Mouse (Mus musculus): ENCODE results near the gene Hectd4. TPM values are rescaled to one million over a fixed set of nuclear protein-coding genes. Genes with fewer than 3 reads are reported as not detected.

Hectd4 gene
- total and polyA plus RNA-seq, 3 experiments = 2.1 to 7.8 (median 6.0) TPM

GRCm38 (mm10) chr5:121220732-121221301 lies 798 bp downstream of the Hectd4 start:
- Histone ChIP-seq H3K4me1 (ENCODE audit: control insufficient read depth in 1 of 2, insufficient read depth in 2 of 2) (peaks cover 4 to 37% of the 10 kb centered on the region in 2 experiments), H3K27me3 (replicated peaks) (no peaks in the 10 kb centered on the region), H3K36me3 (replicated peaks in 1 of 2; ENCODE audit: control insufficient read depth in 1 of 2, insufficient read depth in 1 of 2, low read length in 1 of 2) (peaks cover 0 to 2% of the 10 kb centered on the region in 2 experiments), H3K79me2 (replicated peaks; ENCODE audit: control insufficient read depth, extremely low read depth, insufficient read depth, poor library complexity, severe bottlenecking) (peaks cover 12% of the 10 kb centered on the region), H3K9ac (ENCODE audit: insufficient read depth, low read depth) (peak overlapping the region; percentile 84), H3K27ac (ENCODE audit: insufficient read depth, low read depth) (no peak overlapping the region), H3K4me3 (replicated peaks in 1 of 3; ENCODE audit: low read depth in 2 of 3, low read length in 2 of 3, poor library complexity in 1 of 3) (peak overlapping the region; percentile 72 to 86 (median 84)), H3K4me2 (ENCODE audit: insufficient read depth, low read depth, poor library complexity, severe bottlenecking) (peak overlapping the region; percentile 74), H3K9me3 (replicated peaks; ENCODE audit: low read length) (no peaks in the 10 kb centered on the region)
- TF ChIP-seq BHLHE40 (IDR thresholded peaks at IDR 0.05; ENCODE audit: low read depth, low read length) = peak; percentile 43; the same call in 1 of the 2 replicates
- TF ChIP-seq RAD21 (IDR thresholded peaks at IDR 0.05; ENCODE audit: low read depth, low read length) = no peak
- TF ChIP-seq MXI1 (IDR thresholded peaks at IDR 0.05; ENCODE audit: low read depth, low read length) = peak; percentile 63
- TF ChIP-seq NRF1 (IDR thresholded peaks at IDR 0.05; ENCODE audit: low read depth, low read length) = 0 out of 2 replicates have a peak, but pooled peaks have one; percentile 24
- TF ChIP-seq SIN3A (IDR thresholded peaks at IDR 0.05; ENCODE audit: low read length) = peak; percentile 51; the same call in 1 of the 2 replicates
- in situ Hi-C loops (cut with MboI; ENCODE audit: low pct_ligation_motif_present, low pct_unique_long_range_greater_than_20kb, low sequenced_read_pairs) = no loop called here
- dilution Hi-C loops (cut with MboI; ENCODE audit: extremely low pct_ligation_motif_present, extremely low pct_unique_long_range_greater_than_20kb, low sequenced_read_pairs) = no loop called here
- no peak for DNase-seq (ENCODE audit: extremely low read depth)

- H3K27ac ChIP-seq (ENCODE audit: insufficient read depth, low read depth) = no peak overlapping the region
- no peaks in the 10 kb centered on the region for H3K9me3 ChIP-seq (replicated peaks; ENCODE audit: low read length)
- peaks cover 8 to 42% of the 10 kb centered on the region in 2 experiments for H3K4me1 ChIP-seq (ENCODE audit: control insufficient read depth in 1 of 2, insufficient read depth in 2 of 2)
- no peaks in the 10 kb centered on the region for H3K36me3 ChIP-seq (replicated peaks in 1 of 2; ENCODE audit: control insufficient read depth in 1 of 2, insufficient read depth in 1 of 2, low read length in 1 of 2)
- DNase-seq (ENCODE audit: extremely low read depth) = no peak
- peak overlapping the region; percentile 74 for H3K4me2 ChIP-seq (ENCODE audit: insufficient read depth, low read depth, poor library complexity, severe bottlenecking)
- dilution Hi-C loops (cut with MboI; ENCODE audit: extremely low pct_ligation_motif_present, extremely low pct_unique_long_range_greater_than_20kb, low sequenced_read_pairs) = no loop called here
- in situ Hi-C loops (cut with MboI; ENCODE audit: low pct_ligation_motif_present, low pct_unique_long_range_greater_than_20kb, low sequenced_read_pairs) = no loop called here
- peaks cover 12% of the 10 kb centered on the region for H3K79me2 ChIP-seq (replicated peaks; ENCODE audit: control insufficient read depth, extremely low read depth, insufficient read depth, poor library complexity, severe bottlenecking)
- H3K4me3 ChIP-seq (replicated peaks in 1 of 3; ENCODE audit: low read depth in 2 of 3, low read length in 2 of 3, poor library complexity in 1 of 3) = peak overlapping the region; percentile 44 to 84 (median 49)
- no peak overlapping the region; the same call in 1 of the 2 replicates for H3K9ac ChIP-seq (ENCODE audit: insufficient read depth, low read depth)
- TF ChIP-seq MXI1 (IDR thresholded peaks at IDR 0.05; ENCODE audit: low read depth, low read length) (no peak), RAD21 (IDR thresholded peaks at IDR 0.05; ENCODE audit: low read depth, low read length) (no peak), BHLHE40 (IDR thresholded peaks at IDR 0.05; ENCODE audit: low read depth, low read length) (no peak), POLR2AphosphoS2 (IDR thresholded peaks at IDR 0.05; ENCODE audit: low read depth, low read length) (no peak), POLR2A (IDR thresholded peaks at IDR 0.05; ENCODE audit: low read depth, low read length) (no peak), ZNF384 (IDR thresholded peaks at IDR 0.05; ENCODE audit: low read depth, low read length) (no peak), USF2 (conservative IDR thresholded peaks at IDR 0.05; ENCODE audit: low read depth, low read length) (no peak), JUN (IDR thresholded peaks at IDR 0.05; ENCODE audit: insufficient read depth, low read depth, low read length) (no peak), NRF1 (IDR thresholded peaks at IDR 0.05; ENCODE audit: low read depth, low read length) (no peak), USF1 (IDR thresholded peaks at IDR 0.05; ENCODE audit: low read depth, low read length) (no peak), EP300 (IDR thresholded peaks at IDR 0.05; ENCODE audit: low read length) (no peak), CTCF (conservative IDR thresholded peaks at IDR 0.05 in 1 of 2, IDR thresholded peaks at IDR 0.05 in 1 of 2; ENCODE audit: low read depth in 2 of 2, low read length in 2 of 2) (no peak), MAFK (IDR thresholded peaks at IDR 0.05; ENCODE audit: insufficient replicate concordance, low read length) (no peak), MYC (IDR thresholded peaks at IDR 0.05; ENCODE audit: low read depth, low read length) (no peak), E2F4 (IDR thresholded peaks at IDR 0.05; ENCODE audit: insufficient replicate concordance, low read depth, low read length) (no peak), IRF4 (IDR thresholded peaks at IDR 0.05; ENCODE audit: low read depth, low read length) (no peak), MAX (IDR thresholded peaks at IDR 0.05; ENCODE audit: low read length) (no peak), PAX5 (IDR thresholded peaks at IDR 0.05; ENCODE audit: low read length) (no peak), ETS1 (conservative IDR thresholded peaks at IDR 0.05; ENCODE audit: low read depth, low read length) (no peak), NELFE (IDR thresholded peaks at IDR 0.05; ENCODE audit: low read depth, low read length) (no peak)
- H3K27me3 ChIP-seq (replicated peaks) = no peaks in the 10 kb centered on the region
These were observed 1.4 kb downstream of the Hectd4 start for GRCm38 (mm10) chr5:121221328-121221850.
